Mouse (Mus musculus): ENCODE data around the gene Sync. TPM values are rescaled to one million over a fixed set of nuclear protein-coding genes. Genes with fewer than 3 reads are reported as not detected.

Gene Sync
- polyA plus RNA-seq, 2 experiments: 0.01 to 0.08 TPM

GRCm38 (mm10) chr4:129307936-129308335, 20.5 kb downstream of the Sync start:
- no peak overlapping the region for H3K9ac ChIP-seq (replicated peaks)
- H3K36me3 ChIP-seq (replicated peaks; ENCODE audit: control insufficient read depth, insufficient read depth, low read depth): peaks cover 54% of the 10 kb centered on the region
- H3K4me1 ChIP-seq (replicated peaks; ENCODE audit: control insufficient read depth in 2 of 2, insufficient read depth in 2 of 2, low read length in 1 of 2): peaks cover 0 to 11% of the 10 kb centered on the region in 2 experiments
- 85% methylated on average over 1 of the region's 1 CpGs for WGBS (ENCODE audit: insufficient replicate concordance)
- H3K27me3 ChIP-seq (ENCODE audit: control insufficient read depth, insufficient read depth, low read length): no peaks in the 10 kb centered on the region
- H3K27ac ChIP-seq: no peak overlapping the region
- TF ChIP-seq CTCF (IDR thresholded peaks at IDR 0.05; ENCODE audit: low read depth) (no peak), EP300 (IDR thresholded peaks at IDR 0.05; ENCODE audit: low read depth) (no peak)
- no peak for ATAC-seq (ENCODE audit: insufficient read depth)
- H3K4me3 ChIP-seq (ENCODE audit: insufficient read depth in 1 of 2, low read depth in 2 of 2, low read length in 2 of 2): no peak overlapping the region
- H3K4me2 ChIP-seq (ENCODE audit: low read depth): no peak overlapping the region
- DNase-seq (ENCODE audit: low read depth in 3 of 3, low spot score in 3 of 3): no peak
- no peaks in the 10 kb centered on the region for H3K9me3 ChIP-seq (ENCODE audit: control insufficient read depth, low read length)

DNA sequence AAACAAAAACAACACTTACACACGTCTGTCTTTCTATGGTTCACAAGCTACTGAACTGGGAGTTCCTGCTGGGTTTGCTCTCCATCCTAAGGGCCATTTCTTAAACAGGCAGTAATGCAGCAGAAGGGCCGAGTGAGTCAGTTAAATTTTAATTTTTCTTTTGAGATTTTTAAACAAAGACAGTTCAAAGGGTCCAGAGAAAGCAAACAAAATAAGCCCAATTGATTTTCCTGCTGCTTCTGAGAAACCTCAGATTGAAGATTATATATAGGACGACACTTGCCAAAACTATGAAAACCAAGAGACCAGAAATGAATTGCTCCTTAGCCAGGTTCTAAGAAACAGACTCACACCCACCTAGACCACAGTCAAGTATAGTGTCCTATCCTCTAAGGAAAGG, 26.5 kb downstream of the Sync start:
- H3K4me1 ChIP-seq (replicated peaks; ENCODE audit: control insufficient read depth in 2 of 2, insufficient read depth in 2 of 2, low read length in 1 of 2): no peaks in the 10 kb centered on the region
- no peaks in the 10 kb centered on the region for H3K27me3 ChIP-seq (ENCODE audit: control insufficient read depth, insufficient read depth, low read length)
- no peak for DNase-seq (ENCODE audit: low read depth in 3 of 3, low spot score in 3 of 3)
- ATAC-seq (ENCODE audit: insufficient read depth): no peak
- no peak overlapping the region for H3K9ac ChIP-seq (replicated peaks)
- TF ChIP-seq EP300 (IDR thresholded peaks at IDR 0.05; ENCODE audit: low read depth) (no peak), CTCF (IDR thresholded peaks at IDR 0.05; ENCODE audit: low read depth) (no peak)
- H3K9me3 ChIP-seq (ENCODE audit: control insufficient read depth, low read length): no peaks in the 10 kb centered on the region
- WGBS (ENCODE audit: insufficient replicate concordance): 64% methylated on average over 3 of the region's 3 CpGs
- no peak overlapping the region for H3K27ac ChIP-seq
- no peak overlapping the region for H3K4me2 ChIP-seq (ENCODE audit: low read depth)
- no peak overlapping the region for H3K4me3 ChIP-seq (ENCODE audit: insufficient read depth in 1 of 2, low read depth in 2 of 2, low read length in 2 of 2)
- peaks cover 84% of the 10 kb centered on the region for H3K36me3 ChIP-seq (replicated peaks; ENCODE audit: control insufficient read depth, insufficient read depth, low read depth)

GRCm38 (mm10) chr4:129320876-129321275, 33.5 kb downstream of the Sync start:
- no peak for TF ChIP-seq EP300 (IDR thresholded peaks at IDR 0.05; ENCODE audit: low read depth)
- TF ChIP-seq CTCF (IDR thresholded peaks at IDR 0.05; ENCODE audit: low read depth): no peak
- Histone ChIP-seq H3K9me3 (ENCODE audit: control insufficient read depth, low read length) (no peaks in the 10 kb centered on the region), H3K36me3 (replicated peaks; ENCODE audit: control insufficient read depth, insufficient read depth, low read depth) (peaks cover 81% of the 10 kb centered on the region), H3K4me2 (ENCODE audit: low read depth) (no peak overlapping the region), H3K9ac (replicated peaks) (no peak overlapping the region), H3K4me1 (replicated peaks; ENCODE audit: control insufficient read depth in 2 of 2, insufficient read depth in 2 of 2, low read length in 1 of 2) (no peaks in the 10 kb centered on the region), H3K4me3 (ENCODE audit: insufficient read depth in 1 of 2, low read depth in 2 of 2, low read length in 2 of 2) (no peak overlapping the region), H3K27ac (no peak overlapping the region), H3K27me3 (ENCODE audit: control insufficient read depth, insufficient read depth, low read length) (no peaks in the 10 kb centered on the region)
- 81% methylated on average over 1 of the region's 1 CpGs for WGBS (ENCODE audit: insufficient replicate concordance)
- ATAC-seq (ENCODE audit: insufficient read depth) (no peak), DNase-seq (ENCODE audit: low read depth in 3 of 3, low spot score in 3 of 3) (no peak)

DNA sequence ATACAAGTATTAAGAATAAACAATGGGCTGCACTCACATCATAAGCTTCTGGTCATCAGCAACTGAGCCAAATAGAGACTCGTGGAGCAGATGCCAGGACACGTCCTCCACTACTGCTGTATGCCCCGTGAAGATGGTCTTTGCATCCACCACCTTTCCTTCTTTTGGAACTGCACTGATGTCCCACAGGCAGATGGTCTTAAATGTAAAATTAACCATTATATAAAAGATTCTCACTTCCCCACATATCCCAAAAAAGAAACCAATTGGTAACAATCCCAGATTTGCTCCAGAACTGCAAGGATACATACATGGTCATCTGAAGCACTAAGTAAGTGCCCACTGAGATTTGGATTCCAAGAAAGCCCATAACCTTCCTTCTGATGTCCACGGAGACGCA, 34.6 kb downstream of the Sync start:
- H3K4me1 ChIP-seq (replicated peaks; ENCODE audit: control insufficient read depth in 2 of 2, insufficient read depth in 2 of 2, low read length in 1 of 2): no peaks in the 10 kb centered on the region
- TF ChIP-seq EP300 (IDR thresholded peaks at IDR 0.05; ENCODE audit: low read depth) (no peak), CTCF (IDR thresholded peaks at IDR 0.05; ENCODE audit: low read depth) (no peak)
- DNase-seq (ENCODE audit: low read depth in 3 of 3, low spot score in 3 of 3): no peak
- H3K9me3 ChIP-seq (ENCODE audit: control insufficient read depth, low read length): no peaks in the 10 kb centered on the region
- WGBS (ENCODE audit: insufficient replicate concordance): 92% methylated on average over 5 of the region's 5 CpGs
- no peak overlapping the region for H3K27ac ChIP-seq
- no peaks in the 10 kb centered on the region for H3K27me3 ChIP-seq (ENCODE audit: control insufficient read depth, insufficient read depth, low read length)
- no peak overlapping the region for H3K4me2 ChIP-seq (ENCODE audit: low read depth)
- peaks cover 81% of the 10 kb centered on the region for H3K36me3 ChIP-seq (replicated peaks; ENCODE audit: control insufficient read depth, insufficient read depth, low read depth)
- no peak overlapping the region for H3K9ac ChIP-seq (replicated peaks)
- H3K4me3 ChIP-seq (ENCODE audit: insufficient read depth in 1 of 2, low read depth in 2 of 2, low read length in 2 of 2): no peak overlapping the region
- no peak for ATAC-seq (ENCODE audit: insufficient read depth)

GRCm38 (mm10) chr4:129323491-129323890, 36.1 kb downstream of the Sync start:
- TF ChIP-seq CTCF (IDR thresholded peaks at IDR 0.05; ENCODE audit: low read depth) (no peak), EP300 (IDR thresholded peaks at IDR 0.05; ENCODE audit: low read depth) (no peak)
- Histone ChIP-seq H3K36me3 (replicated peaks; ENCODE audit: control insufficient read depth, insufficient read depth, low read depth) (peaks cover 81% of the 10 kb centered on the region), H3K9me3 (ENCODE audit: control insufficient read depth, low read length) (no peaks in the 10 kb centered on the region), H3K4me1 (replicated peaks; ENCODE audit: control insufficient read depth in 2 of 2, insufficient read depth in 2 of 2, low read length in 1 of 2) (no peaks in the 10 kb centered on the region), H3K27me3 (ENCODE audit: control insufficient read depth, insufficient read depth, low read length) (no peaks in the 10 kb centered on the region), H3K4me2 (ENCODE audit: low read depth) (no peak overlapping the region), H3K4me3 (ENCODE audit: insufficient read depth in 1 of 2, low read depth in 2 of 2, low read length in 2 of 2) (no peak overlapping the region), H3K27ac (no peak overlapping the region), H3K9ac (replicated peaks) (no peak overlapping the region)
- 71% methylated on average over 1 of the region's 1 CpGs for WGBS (ENCODE audit: insufficient replicate concordance)
- ATAC-seq (ENCODE audit: insufficient read depth): no peak
- DNase-seq (ENCODE audit: low read depth in 3 of 3, low spot score in 3 of 3): no peak
